Mouse (Mus musculus): ENCODE measurements around the gene Negr1.

The Negr1 gene

DNA sequence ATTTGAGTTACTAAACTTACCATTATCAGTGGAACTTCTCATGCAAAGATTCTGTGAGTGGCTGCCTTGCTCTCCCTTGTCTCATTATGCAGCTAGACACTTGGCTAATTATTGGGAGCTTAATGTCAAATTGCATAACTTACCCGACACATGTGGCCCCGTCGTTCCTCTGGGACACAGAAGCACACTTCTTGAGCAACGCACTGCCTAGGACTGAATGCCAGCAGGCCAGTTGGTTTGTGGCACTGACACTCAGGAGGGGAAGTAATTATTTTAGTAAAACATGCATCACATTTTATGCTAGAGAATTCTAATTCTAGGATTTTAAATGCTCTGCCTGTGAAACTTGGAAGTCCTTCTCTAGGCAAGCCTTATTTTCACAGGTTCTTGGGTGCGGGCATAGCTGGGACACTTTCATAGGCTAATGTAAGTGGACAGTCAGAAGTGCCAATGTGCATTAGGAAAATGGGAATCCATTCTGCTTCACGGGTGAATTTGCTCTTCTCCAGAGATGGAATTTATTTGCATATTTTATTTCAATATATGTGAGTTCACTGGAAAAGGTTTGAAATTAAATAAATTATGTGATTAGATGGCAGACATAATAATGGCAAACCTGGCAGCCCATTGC is 234.6 kb downstream of the Negr1 start:
- ATAC-seq (ENCODE audit: low TSS enrichment) = no peak

DNA sequence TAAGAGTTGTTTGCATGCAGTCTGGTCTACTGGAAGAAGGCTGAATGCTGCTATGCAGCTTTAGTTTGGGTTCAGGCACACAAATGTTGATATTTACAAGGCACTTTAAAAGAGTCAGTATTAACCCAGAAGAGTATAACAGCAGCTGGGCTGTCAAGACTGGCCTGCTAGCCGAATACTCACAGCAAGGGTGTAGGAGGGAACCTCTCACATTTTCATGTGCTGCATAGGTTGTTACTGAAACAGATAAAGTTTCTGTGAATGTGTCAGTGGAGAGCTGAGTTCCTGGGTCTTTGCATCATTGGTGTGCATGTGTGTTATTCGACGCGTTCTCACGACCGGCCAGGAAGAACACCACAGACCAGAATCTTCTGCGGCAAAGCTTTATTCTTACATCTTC is 237.6 kb downstream of the Negr1 start:
- ATAC-seq (ENCODE audit: low TSS enrichment) = peak; percentile 93

DNA sequence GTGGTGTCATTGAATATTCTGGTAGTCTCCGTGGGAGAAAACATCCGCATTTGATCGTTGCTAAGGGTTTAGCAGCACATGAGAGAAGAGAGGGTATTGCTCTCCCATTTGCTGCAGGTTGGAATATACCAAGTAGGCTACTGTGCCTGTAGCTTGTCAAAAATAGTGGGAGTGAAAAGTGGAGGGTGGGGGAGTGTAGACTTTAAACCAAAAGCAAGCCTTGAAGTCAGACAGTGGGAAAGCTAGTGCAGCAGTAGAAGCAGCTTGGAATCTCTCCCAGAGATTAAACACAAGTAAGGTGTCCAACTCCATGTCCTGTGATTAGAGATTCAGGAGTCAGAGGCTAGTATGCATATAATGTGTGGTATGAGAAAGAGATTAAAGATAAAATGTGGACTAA is 248.2 kb downstream of the Negr1 start:
- ATAC-seq (ENCODE audit: low TSS enrichment) = peak; percentile 94

DNA sequence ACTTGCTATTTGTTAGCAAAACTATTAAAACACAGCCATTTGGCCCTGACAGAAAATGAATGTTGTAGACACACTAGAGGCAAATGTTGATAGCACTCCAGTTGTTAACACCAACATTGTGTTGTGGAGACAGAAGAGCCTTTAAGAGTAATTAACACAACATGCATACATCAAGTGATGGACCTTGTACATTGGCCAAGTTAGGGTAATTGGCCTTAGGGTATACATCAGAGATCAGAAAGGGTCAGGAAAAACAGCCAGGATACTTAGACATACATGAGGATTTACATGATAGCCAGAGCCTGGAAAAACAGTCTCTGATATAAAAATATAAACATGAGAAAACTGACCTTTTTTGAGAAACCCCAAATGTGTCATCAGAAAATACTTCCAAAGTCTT is 255.3 kb downstream of the Negr1 start:
- no peak for ATAC-seq (ENCODE audit: low TSS enrichment)

DNA sequence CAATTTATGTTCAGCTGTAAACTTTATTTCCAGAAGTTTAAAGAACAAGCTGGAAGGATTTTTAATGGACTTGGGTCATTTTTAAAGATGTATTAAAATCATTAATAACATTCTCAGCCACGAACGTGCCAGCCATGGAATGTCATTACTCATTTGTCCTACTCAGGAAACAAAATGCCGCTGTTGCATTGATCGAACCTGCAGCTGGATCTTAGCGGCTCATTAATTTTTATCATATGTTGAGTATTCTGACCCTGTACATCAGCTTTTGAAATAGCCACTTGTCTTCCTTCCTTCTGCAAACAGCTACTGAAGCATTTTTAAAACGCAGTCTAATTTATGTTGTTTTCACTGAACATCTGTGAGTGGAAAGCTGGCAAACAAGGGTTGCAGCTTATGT is 255.9 kb downstream of the Negr1 start:
- no peak for ATAC-seq (ENCODE audit: low TSS enrichment)

DNA sequence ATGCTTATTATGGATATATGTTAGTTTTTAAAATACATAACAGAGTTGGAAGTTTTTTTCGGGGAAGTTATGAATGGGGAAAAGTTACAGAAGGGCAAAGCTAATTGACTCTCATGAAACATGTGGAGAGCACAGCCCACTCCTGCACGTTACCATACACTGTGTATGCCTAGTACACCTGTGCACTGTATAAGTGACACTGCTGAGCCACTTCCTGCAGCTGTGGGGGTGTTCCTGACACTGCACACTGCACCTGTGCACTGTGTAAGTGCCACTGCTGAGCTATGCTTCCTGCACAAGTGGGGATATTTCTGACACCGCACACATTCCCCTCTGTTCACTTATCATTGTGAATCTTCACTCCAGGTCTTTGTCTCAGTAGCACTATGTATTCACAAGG is 261.4 kb downstream of the Negr1 start:
- ATAC-seq (ENCODE audit: low TSS enrichment) = no peak

DNA sequence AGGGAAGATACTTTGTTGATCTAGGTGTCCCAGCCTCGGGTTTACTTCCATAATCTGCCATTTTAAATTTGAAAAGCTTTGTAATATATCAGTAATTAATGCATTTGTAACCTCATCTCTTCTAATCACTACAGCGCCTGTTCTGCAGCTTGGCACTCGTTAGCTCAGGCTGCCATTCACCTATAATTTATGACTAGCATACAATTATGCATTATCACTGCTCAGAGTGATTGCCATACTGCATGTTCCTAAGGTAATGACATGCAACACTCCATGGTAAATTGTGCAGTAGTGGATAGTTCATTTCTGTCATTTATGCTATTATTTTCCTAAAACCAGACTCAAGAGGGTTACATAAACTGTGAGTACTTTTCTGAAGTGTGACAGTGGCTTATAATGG is 272.3 kb downstream of the Negr1 start:
- ATAC-seq (ENCODE audit: low TSS enrichment) = no peak

DNA sequence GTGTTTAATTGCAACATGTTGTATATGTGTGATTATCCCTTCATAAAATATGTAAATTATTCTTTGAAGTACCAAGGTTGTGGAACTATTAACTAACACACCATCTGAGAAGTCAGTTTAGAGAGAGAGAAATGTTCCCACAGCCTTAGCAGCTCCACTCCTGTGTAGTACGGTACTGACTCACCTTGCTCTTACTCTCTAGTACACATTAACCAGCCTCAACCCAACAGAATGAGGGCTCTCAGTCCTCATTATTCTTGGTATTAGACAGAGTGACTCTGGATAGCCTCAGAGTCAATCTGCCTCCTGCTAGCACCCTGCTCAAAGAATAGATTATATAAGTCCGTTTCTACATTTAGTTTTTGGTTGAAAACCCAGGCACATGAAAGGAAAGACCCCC is 277.0 kb downstream of the Negr1 start:
- ATAC-seq (ENCODE audit: low TSS enrichment) = no peak

DNA sequence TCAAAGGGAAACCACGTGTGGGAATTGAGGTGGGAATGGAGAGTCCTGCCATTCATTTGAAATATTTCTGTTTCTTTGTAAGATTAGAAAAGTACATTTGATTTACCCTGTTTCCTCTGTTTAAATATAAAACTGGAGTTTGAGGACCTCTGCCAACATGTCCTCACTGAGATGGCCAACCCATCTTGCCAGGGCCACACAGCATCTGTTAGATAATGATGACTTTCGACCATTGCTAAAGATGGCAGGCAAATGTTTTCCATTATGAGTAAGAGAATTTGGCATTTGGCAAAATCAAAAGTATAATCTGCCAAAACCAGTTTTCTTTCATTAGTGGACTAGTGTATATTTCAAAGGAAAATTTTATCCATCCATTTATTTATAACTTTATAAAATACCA is 286.8 kb downstream of the Negr1 start:
- no peak for ATAC-seq (ENCODE audit: low TSS enrichment)

DNA sequence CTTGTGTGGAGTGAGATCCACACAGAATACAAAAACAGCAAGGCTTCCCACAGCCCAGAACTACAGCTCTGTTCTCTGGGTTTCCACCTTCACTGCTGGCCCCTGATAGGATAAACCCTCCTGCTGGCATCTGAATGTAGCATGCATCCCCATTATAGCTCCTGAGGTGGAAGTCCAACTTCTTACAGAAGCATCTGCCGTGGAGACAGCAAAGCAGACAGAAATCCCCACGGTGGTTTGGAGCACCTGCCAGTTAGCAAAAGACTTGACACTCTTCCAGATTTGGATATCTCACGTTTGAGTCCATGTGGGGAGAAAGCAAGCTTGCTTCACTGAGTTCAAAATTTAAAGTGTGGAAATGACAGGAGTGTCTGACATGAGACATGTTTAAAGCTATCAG is 290.3 kb downstream of the Negr1 start:
- ATAC-seq (ENCODE audit: low TSS enrichment) = peak; percentile 92

DNA sequence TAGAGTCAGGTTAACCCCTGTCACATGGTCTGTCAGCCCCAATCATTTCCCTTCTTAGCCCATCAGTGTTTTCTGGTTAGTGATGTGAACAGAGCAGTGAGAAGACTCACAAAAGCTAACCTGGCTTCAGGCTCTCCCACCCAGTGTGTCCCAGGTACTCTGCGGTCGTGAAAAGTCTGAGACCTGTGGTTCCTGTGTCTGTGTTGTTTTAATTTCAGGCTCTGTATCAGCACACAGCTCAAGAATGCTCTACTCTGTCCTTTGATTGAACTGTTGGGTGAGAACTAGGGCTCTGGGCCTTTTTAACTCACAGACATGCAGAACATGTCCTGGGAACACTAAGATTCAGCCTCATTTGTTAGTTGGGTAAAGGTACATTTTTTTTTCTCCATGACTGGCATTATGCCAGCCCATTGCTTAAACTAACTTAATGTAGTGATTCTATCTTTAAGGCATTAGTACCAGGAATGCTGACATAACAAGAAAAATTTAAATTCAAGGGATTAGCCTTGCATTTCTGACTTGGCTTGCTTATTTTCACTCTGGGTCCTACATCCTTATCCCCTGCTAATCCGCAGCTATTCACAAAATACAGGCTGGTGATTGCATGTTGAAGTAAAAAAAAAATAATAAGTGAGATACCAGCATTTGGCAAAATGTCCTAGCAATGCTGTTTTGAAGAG is 308.8 kb downstream of the Negr1 start:
- ATAC-seq (ENCODE audit: low TSS enrichment) = no peak

DNA sequence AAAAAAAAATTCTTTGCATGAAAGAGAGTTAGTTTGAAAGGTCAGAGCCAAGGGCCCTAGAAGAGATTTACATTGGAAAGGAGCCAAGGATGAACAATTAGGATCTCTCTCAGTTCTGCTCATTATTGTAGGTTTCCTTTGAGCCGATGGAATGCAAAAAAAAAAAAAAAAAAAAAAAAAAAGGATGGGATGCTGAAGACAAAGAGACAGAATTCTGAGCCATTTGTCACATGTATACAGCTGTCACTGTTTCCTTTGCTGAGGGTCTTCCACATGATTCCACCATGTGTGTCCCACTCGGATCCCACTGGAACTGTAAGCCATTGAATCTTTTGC is 309.3 kb downstream of the Negr1 start:
- ATAC-seq (ENCODE audit: low TSS enrichment) = no peak

DNA sequence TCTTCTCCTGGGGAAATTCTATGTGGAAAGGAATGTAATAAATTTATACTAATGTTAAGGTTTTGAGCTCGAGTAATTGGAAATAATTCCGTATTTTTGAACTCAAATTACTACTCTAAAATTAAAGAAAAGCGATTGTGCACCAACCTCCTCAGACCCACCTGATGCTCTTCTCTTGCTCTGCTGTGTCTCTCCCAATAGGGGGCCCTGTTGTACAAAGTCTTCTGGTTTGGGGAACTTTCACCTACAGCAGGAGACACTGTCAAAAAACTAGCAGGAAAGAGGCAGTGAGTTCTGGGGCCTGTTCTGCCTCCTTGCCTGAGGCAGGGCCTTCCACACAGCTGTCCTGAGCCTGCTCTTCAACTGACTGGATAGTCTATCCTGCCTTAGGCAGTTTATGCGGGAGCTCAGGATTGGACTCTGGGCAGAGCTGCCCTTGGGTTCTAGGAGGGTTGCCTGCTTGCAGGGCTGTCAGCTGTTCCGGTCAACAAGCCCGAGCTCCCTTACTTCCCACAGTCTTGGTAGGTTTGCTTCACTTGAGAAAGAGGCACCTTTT is 310.1 kb downstream of the Negr1 start:
- no peak for ATAC-seq (ENCODE audit: low TSS enrichment)

DNA sequence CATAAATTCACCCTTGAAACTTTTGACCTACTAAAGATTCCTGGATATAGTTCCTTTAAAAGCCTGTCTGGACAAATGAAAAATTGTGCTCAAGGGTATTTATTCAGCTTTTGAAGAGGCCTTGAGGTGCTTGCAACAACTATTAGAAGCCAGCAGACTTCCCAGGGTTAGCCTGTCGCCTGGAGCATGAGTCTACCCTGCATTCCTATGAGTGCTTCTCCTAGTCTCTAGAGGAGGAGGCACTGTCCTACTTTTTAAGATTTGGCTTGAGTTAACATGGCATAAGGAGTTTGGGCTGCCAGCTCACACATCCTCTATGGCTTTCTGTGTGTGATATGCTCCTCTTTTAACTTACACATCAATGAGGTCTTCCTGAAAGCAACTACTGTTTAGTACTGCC is 315.0 kb downstream of the Negr1 start:
- peak; percentile 99 for ATAC-seq (ENCODE audit: low TSS enrichment)

DNA sequence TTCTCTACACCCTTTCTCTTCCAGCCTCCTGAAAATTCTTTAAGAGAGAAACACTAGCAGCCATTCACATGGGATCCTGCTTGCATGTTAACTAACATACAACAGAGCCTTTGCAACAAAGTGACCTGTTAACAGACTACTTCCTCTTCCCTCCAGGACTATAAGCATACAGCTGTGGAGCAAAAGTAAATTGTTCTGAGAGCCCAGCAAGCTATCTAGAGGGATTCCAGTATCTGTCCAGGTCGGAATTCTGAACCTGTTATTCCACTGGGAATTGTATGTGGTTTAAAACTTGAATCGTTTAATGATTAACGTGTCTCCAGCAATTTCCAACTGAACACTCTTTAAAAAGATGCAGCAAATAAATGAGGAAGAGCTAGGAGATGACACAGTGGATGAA is 320.5 kb downstream of the Negr1 start:
- no peak for ATAC-seq (ENCODE audit: low TSS enrichment)

DNA sequence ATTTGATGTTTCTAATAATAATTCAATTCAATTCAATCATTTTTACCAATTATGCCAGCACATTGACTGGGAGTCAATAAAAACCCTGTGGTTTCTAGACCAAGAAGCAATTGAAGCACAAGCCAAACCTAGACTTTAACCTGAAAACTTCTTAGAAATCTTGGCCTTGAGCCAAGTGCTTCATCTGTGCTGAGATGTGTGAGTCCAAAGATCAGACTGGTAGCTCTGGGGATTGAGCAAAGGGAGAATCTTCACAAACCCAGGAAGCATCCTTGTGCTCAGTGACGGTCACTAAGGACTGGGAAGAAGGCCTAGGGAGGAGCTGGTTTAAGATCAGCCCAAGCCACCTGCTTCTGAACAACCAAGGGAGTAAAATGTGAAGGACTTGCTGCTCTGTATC is 322.3 kb downstream of the Negr1 start:
- ATAC-seq (ENCODE audit: low TSS enrichment) = no peak

DNA sequence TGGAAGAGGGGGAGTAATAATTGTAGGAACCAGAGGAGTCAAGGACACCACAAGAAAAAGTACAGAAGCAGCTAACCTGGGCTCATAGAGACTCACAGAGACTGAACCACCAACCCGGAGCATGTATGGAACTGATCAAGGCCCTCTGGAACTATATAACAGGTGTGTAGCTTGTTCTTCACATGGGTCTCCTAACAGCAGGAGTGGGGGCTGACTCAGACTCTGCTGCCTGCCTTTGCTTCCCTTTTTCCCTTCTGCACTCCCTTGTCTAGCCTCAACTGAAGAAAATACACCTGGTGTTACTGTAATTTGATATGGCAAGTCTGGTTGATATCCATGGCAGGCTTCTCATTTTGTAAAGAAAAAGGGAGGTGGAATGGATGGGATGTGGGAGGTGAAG is 324.1 kb downstream of the Negr1 start:
- ATAC-seq (ENCODE audit: low TSS enrichment) = no peak

DNA sequence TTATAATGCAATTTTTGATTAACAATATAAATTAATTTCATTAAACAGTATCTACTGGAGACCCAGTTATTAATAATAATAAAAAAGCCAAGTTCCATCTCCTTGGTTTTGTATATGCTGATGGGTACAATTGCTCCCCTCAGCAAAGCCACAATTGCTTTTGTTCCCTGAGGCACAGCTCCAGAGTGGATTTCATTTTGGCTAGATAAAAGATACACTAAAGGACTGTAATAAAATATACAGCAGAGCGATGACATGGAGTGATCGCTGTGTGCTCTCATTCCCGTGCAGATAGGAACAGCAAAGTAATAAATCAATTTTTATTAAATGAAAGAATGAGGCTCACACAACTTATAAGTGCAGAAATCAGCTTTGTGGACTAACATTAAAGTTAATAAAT is 325.3 kb downstream of the Negr1 start:
- ATAC-seq (ENCODE audit: low TSS enrichment) = no peak

DNA sequence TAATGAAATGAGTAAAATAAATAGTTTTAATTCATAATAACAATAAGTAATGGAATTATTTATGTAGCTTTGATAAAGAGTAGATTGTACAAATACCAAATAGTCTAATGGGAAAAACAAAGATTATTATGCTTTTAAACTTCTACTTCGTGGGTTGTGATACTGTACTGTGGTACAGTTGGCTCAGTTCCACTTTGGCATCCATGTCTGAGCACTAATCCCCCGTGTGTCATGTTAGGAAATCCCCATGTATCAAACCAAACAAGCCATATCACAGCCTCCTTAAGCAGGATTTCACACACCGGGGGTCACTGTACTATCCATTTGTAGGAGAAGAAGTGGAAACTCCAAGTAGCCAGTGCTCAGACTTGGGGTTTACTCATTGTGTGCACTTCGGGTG is 329.4 kb downstream of the Negr1 start:
- no peak for ATAC-seq (ENCODE audit: low TSS enrichment)

DNA sequence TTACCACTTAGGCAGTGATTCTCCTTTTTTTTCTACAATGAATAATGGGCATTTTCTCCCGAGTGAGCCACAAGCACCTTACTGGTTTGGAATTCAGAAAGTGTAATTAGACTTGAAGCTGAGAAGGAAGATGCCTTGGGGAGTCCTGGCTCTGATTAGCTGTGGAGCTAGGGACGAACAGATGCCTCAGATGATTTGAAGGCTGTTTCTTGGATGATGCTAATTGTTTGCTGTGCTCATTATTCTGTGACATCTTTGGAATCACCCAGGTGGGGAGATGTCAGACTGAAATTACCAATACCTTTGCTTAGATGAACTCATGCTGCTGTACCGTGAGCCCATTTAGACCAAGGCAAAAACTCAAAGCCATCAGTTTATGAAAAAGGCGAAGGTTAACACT is 333.7 kb downstream of the Negr1 start:
- no peak for ATAC-seq (ENCODE audit: low TSS enrichment)

DNA sequence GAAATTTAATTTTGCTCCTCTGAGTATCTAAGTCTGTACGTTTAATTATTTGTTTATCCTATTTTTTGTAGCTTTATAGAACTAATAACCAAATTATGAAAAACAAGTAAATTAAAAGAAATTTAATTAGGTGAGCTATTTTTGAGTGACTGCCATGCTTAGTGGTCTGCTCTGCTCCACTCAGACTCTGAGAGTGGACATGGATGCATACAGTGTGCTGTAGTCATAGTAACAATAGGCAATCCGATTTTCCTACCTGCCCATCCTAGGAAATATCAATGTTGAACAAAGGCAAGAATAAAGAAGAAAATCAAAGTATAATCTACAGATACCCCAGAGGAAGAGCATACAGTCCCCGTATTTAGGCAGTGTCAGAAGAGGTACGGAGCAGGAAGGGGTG is 334.5 kb downstream of the Negr1 start:
- no peak for ATAC-seq (ENCODE audit: low TSS enrichment)

DNA sequence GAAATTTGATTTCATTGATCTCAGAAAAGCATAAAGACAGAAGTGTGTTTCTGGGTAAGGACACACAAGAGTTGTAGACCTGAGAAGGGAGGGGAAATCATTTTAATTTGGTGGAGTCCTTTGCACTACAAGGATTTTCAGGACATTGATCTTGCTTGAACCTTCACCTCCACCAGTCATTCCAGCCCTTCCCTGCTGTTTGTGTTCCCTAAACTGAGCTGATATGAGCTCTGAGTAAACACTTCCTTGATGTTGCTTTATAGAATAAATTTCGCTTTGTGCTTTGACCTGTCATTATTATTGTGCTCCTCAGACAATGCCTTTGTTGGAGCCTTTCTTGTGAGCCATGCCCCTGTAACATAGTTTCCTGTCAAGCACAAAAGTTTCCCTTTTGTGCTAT is 335.0 kb downstream of the Negr1 start:
- ATAC-seq (ENCODE audit: low TSS enrichment) = no peak

DNA sequence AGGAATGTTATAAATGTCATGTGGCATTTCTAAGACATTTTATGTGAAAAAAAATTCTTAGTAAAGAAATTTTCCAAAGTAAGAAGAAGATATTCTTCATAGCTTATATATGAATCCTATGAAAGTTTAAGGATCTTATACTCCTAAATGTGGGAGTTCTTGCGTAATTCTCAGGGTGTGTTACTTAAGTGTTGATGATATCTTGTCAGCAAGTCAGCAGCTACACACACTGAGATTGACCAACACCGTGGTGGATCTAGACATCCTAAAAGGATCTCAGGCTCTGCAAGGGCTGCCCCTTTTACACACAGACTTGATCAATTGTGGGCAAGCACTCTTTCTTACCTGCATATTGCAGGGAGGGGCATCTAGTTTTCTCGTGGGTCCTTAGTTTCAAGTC is 339.5 kb downstream of the Negr1 start:
- ATAC-seq (ENCODE audit: low TSS enrichment) = no peak

All from frontal cortex, adult (tissue).